Mouse (Mus musculus): ENCODE data around the gene Gm6904. TPM values are rescaled to one million over a fixed set of nuclear protein-coding genes. Genes with fewer than 3 reads are reported as not detected.

Gene Gm6904
- not detected for polyA plus RNA-seq (2014; fragmentation: Illumina TruSeq; extraction: RNeasy Lipid Tissue Mini Kit (QIAGEN cat#74804); ENCODE audit: low read depth, low replicate concordance)

GRCm38 (mm10) chr14:59260056-59260455 lies at the start of gene Gm6904:
Gm6904 (minus strand) TSS chr14:59260216.

GRCm38 (mm10) chr14:59297391-59297790 lies 37.4 kb upstream of the Gm6904 start, which contains the start of gene Phf11a:
Phf11a (minus strand) TSS chr14:59297522.

GRCm38 (mm10) chr14:59200711-59201603 lies 59.1 kb downstream of the Gm6904 start, which contains the start of gene Rcbtb1:
Rcbtb1 (plus strand) TSS chr14:59201209.

Other genes with a start within 250 kb of the Gm6904 start
- gene 1700129C05Rik, start 117.3 kb downstream of the Gm6904 start, polyA plus RNA-seq (2014; fragmentation: Illumina TruSeq; extraction: RNeasy Lipid Tissue Mini Kit (QIAGEN cat#74804); ENCODE audit: low read depth, low replicate concordance), result 1,303 TPM
- gene Gm5142, start 81.5 kb downstream of the Gm6904 start, polyA plus RNA-seq (2014; fragmentation: Illumina TruSeq; extraction: RNeasy Lipid Tissue Mini Kit (QIAGEN cat#74804); ENCODE audit: low read depth, low replicate concordance), result 663 TPM
- 12.7 TPM for gene Rcbtb1, start 59.0 kb downstream of the Gm6904 start, polyA plus RNA-seq (2014; fragmentation: Illumina TruSeq; extraction: RNeasy Lipid Tissue Mini Kit (QIAGEN cat#74804); ENCODE audit: low read depth, low replicate concordance)
- gene Phf11a, start 37.3 kb upstream of the Gm6904 start, polyA plus RNA-seq (2014; fragmentation: Illumina TruSeq; extraction: RNeasy Lipid Tissue Mini Kit (QIAGEN cat#74804); ENCODE audit: low read depth, low replicate concordance), result not detected
- 0.48 TPM for gene Phf11b, start 81.1 kb upstream of the Gm6904 start, polyA plus RNA-seq (2014; fragmentation: Illumina TruSeq; extraction: RNeasy Lipid Tissue Mini Kit (QIAGEN cat#74804); ENCODE audit: low read depth, low replicate concordance)
- 3.7 TPM for gene Phf11d, start 105.3 kb upstream of the Gm6904 start, polyA plus RNA-seq (2014; fragmentation: Illumina TruSeq; extraction: RNeasy Lipid Tissue Mini Kit (QIAGEN cat#74804); ENCODE audit: low read depth, low replicate concordance)
- gene Phf11c, start 135.2 kb upstream of the Gm6904 start, polyA plus RNA-seq (2014; fragmentation: Illumina TruSeq; extraction: RNeasy Lipid Tissue Mini Kit (QIAGEN cat#74804); ENCODE audit: low read depth, low replicate concordance), result 5.5 TPM
- 34.7 TPM for gene Setdb2, start 180.7 kb upstream of the Gm6904 start, polyA plus RNA-seq (2014; fragmentation: Illumina TruSeq; extraction: RNeasy Lipid Tissue Mini Kit (QIAGEN cat#74804); ENCODE audit: low read depth, low replicate concordance)
- gene Cab39l, start 180.8 kb upstream of the Gm6904 start, polyA plus RNA-seq (2014; fragmentation: Illumina TruSeq; extraction: RNeasy Lipid Tissue Mini Kit (QIAGEN cat#74804); ENCODE audit: low read depth, low replicate concordance), result 184 TPM

Measured in testis, adult 10 weeks (tissue).